Mouse (Mus musculus) left cerebral cortex, postnatal 25 days (tissue): Measurements from ENCODE around the gene Gm5244. TPM values are rescaled to one million over a fixed set of nuclear protein-coding genes. Genes with fewer than 3 reads are reported as not detected.

Experiments
- DNase-seq, 2 experiments: peaks; one replicate each; pipeline ENCODE4 v3.0.0; 2022; ENCODE audit warnings: low spot score in 2 of 2, mixed read lengths in 1 of 2
- intact Hi-C: fragments of 180-260 bp; cut with DNase I; formaldehyde crosslinking; loops from one replicate; pipeline ENCODE4 v1.15.1; 2025
- total RNA-seq, 2 experiments: library from RNA; stranded (reverse); gene quantifications; 2 replicates each; pipeline ENCODE4 v1.2.3; 2021

The Gm5244 gene
- total RNA-seq, 2 experiments from 2014 or later, result not detected

DNA sequence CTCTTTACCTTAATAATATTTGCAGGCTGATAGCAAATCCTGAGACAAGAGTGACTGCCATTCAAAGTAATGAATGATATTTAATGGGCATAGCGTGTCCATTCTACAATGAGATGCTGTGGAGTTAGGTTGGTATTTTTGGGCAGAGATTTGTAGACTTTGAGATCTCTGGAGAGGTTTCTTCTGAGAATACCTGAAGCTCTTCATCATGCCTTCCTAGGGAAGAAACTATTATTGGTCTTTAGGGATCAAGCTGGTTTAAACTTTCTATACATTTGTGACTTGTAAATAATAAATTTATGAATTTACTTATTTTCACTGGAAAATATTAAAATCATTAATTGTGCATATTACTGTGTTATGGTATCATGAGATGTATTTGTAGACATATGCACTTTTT, 46.9 kb downstream of the Gm5244 start, which contains the start of gene Olfr1446:
TSS of gene Olfr1446 (minus strand) at position 101 of the 400 bp plus-strand sequence.
- intact Hi-C loops, result no loop called here
- DNase-seq, result no peak

Other genes starting within 250 kb of the Gm5244 start
- gene Gm4952, start 246.7 kb upstream of the Gm5244 start, total RNA-seq, result under 1 TPM in 1 of 2 experiments, not detected in 1; 0.14 TPM
- not detected for gene Glyat, start 213.4 kb upstream of the Gm5244 start, total RNA-seq
- gene Olfr1442, start 176.2 kb upstream of the Gm5244 start, total RNA-seq, result not detected
- gene Olfr1443, start 168.6 kb upstream of the Gm5244 start, total RNA-seq, result not detected
- gene Keg1, start 150.9 kb upstream of the Gm5244 start, total RNA-seq, result not detected
- 1 to 10 TPM; 2.6 to 3.6 TPM for gene Cntf, start 81.0 kb upstream of the Gm5244 start, total RNA-seq
- 10 to 100 TPM; 94.5 to 98.0 TPM for gene Zfp91, start 50.6 kb upstream of the Gm5244 start, total RNA-seq
- gene Lpxn, start 50.5 kb upstream of the Gm5244 start, total RNA-seq, result 1 to 10 TPM; 1.4 to 2.0 TPM
- not detected for gene Olfr1444, start 10.6 kb downstream of the Gm5244 start, total RNA-seq
- gene Olfr1445, start 37.2 kb downstream of the Gm5244 start, total RNA-seq, result not detected
- not detected for gene Olfr1446, start 46.8 kb downstream of the Gm5244 start, total RNA-seq
- gene Olfr1447, start 57.1 kb downstream of the Gm5244 start, total RNA-seq, result not detected
- not detected for gene Olfr1448, start 77.7 kb downstream of the Gm5244 start, total RNA-seq
- gene Olfr1449, start 84.2 kb downstream of the Gm5244 start, total RNA-seq, result not detected
- gene Olfr1450, start 103.6 kb downstream of the Gm5244 start, total RNA-seq, result not detected
- not detected for gene Olfr1451, start 148.3 kb downstream of the Gm5244 start, total RNA-seq
- not detected for gene Olfr1453, start 181.6 kb downstream of the Gm5244 start, total RNA-seq
- gene Olfr1454, start 213.9 kb downstream of the Gm5244 start, total RNA-seq, result not detected